Mouse (Mus musculus) heart, postnatal 0 days (tissue): ENCODE results near the gene Ttll10. TPM values are rescaled to one million over a fixed set of nuclear protein-coding genes. Genes with fewer than 3 reads are reported as not detected.

Experiments
- ATAC-seq: fragments of 200-750 bp; cut with Nextera tagmentation; 2 replicates; pipeline ENCODE4 v1.8.0; 2017; ENCODE audit warnings: low read depth, moderate number of reproducible peaks, moderate library complexity; ENCODE audit not compliant: insufficient read depth
- DNase-seq: peaks from one replicate; pipeline ENCODE4 v3.0.0-alpha.2; 2016; ENCODE audit warnings: low spot score
- H3K27ac ChIP-seq: fragments of 300-500 bp; sonication (generic); 2 replicates; pipeline ENCODE4 v1.5.1; 2014; ENCODE audit warnings: low read depth, mild to moderate bottlenecking
- H3K27me3 ChIP-seq: fragments of 300-500 bp; sonication (generic); 2 replicates; pipeline ENCODE4 v1.6.1; 2014; ENCODE audit warnings: low read length, mixed read lengths; ENCODE audit not compliant: control insufficient read depth, insufficient read depth
- H3K36me3 ChIP-seq: fragments of 300-500 bp; sonication (generic); replicated peaks from 2 replicates; pipeline ENCODE4 v1.6.1; 2014; ENCODE audit warnings: low read length, mixed read lengths; ENCODE audit not compliant: control insufficient read depth, insufficient read depth
- H3K4me1 ChIP-seq: fragments of 300-500 bp; sonication (generic); 2 replicates; pipeline ENCODE4 v1.6.1; 2014; ENCODE audit warnings: antibody characterized with exemption; ENCODE audit not compliant: control insufficient read depth, insufficient read depth
- H3K4me2 ChIP-seq: fragments of 300-500 bp; sonication (generic); 2 replicates; pipeline ENCODE4 v1.6.1; 2014; ENCODE audit warnings: low read depth, mild to moderate bottlenecking, low read length, moderate library complexity
- H3K4me3 ChIP-seq: fragments of 300-500 bp; sonication (generic); 2 replicates; pipeline ENCODE4 v1.5.1; 2014; ENCODE audit warnings: low read depth, low read length
- H3K9ac ChIP-seq: fragments of 300-500 bp; sonication (generic); replicated peaks from 2 replicates; pipeline ENCODE4 v1.6.1; 2014; ENCODE audit warnings: low read depth, low read length, mixed read lengths
- H3K9me3 ChIP-seq: fragments of 300-500 bp; sonication (generic); replicated peaks from 2 replicates; pipeline ENCODE4 v1.6.1; 2016; ENCODE audit warnings: low read length; ENCODE audit not compliant: control insufficient read depth
- CTCF ChIP-seq: IDR thresholded peaks from 2 replicates; pipeline ENCODE4 v1.5.1; 2016; ENCODE audit warnings: antibody characterized with exemption, control low read depth, low read depth
- EP300 ChIP-seq: IDR thresholded peaks from 2 replicates; pipeline ENCODE4 v1.6.1; 2016; ENCODE audit warnings: antibody characterized with exemption, low read depth
- WGBS: fragments of 180-500 bp; shearing (Covaris S2); extraction: QIAGEN DNeasy Blood & Tissue Kit; methylation state at CpG from one replicate; pipeline ENCODE4 v1.1.7; 2014; 5-methylcytosine and 5-hydroxymethylcytosine counted together
- polyA plus RNA-seq: library from polyadenylated mRNA; unstranded; fragments of >200 nt; fragmentation: Nextera tagmentation; extraction: Ambion mirVana; gene quantifications from 2 replicates; pipeline ENCODE4 v1.2.1, GENCODE M21; 2015
- total RNA-seq: library from RNA; depleted of rRNA; stranded (reverse); fragments of >200 nt; gene quantifications from 2 replicates; pipeline ENCODE4 v1.2.3, GENCODE M21; 2014; ENCODE audit warnings: low replicate concordance

Gene Ttll10
- total and polyA plus RNA-seq, 2 experiments from 2014 or later = not detected

DNA sequence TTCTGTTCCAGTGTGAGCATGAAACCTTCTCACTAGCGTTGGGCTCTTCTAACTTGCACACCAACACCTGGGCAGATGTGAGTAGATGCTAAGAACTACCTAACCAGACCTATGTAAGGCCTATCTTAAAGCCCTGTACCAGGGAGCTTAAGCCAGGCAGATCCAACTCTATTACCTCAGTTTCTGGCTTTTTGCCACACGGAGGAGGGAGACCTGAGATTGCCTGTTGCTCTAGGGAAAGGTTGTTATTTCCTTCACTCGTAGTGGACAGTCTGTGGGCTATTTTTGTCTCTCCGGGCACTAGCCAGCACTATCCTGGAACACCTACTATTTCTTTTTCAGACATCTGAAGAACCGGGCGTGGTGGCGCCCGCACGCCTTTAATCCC is 5.3 kb upstream of the Ttll10 start:
- no peak for TF ChIP-seq EP300
- TF ChIP-seq CTCF = no peak
- no peaks in the 10 kb centered on the region for H3K36me3 ChIP-seq
- H3K4me2 ChIP-seq = no peak overlapping the region
- no peak overlapping the region for H3K27ac ChIP-seq
- DNase-seq (no peak), ATAC-seq (no peak)
- no peaks in the 10 kb centered on the region for H3K27me3 ChIP-seq
- WGBS = 44% methylated on average over 9 of the region's 9 CpGs
- H3K9me3 ChIP-seq = no peaks in the 10 kb centered on the region
- 0 out of 2 replicates have a peak, but pooled peaks cover 3% of the 10 kb centered on the region for H3K4me1 ChIP-seq
- no peak overlapping the region for H3K4me3 ChIP-seq
- H3K9ac ChIP-seq = no peak overlapping the region

DNA sequence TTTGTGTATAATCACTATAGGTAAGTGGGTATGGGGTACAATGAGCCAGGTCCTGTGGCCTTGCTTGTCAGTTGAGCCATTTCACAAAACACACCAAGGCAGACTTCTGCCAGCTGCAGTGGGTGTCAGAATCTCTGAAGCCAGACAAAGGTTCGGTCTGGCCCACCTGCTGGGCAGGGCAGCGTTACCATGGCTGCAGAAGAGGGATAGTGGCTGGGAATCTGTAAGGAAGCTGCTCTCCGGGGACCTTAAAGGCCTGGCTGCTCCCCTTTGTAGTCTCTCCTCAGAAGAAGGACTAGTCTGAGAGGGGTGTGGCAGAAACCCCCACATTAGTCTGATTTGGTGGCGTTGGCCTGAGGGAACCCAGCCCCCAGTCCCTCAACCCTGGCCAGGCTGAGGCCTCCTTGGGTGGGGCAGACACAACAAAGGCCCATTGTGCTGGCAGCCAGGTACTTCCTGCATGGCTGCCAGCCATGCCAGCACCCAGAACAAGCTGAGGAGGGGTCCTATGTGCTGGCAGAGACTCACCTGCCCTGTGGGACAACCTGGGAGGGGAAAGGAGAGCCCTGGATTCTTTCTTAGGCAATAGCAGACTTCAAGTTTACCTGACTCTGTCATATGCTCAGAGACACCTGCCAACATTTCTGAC is 4.8 kb upstream of the Ttll10 start:
- H3K27ac ChIP-seq = no peak overlapping the region

DNA sequence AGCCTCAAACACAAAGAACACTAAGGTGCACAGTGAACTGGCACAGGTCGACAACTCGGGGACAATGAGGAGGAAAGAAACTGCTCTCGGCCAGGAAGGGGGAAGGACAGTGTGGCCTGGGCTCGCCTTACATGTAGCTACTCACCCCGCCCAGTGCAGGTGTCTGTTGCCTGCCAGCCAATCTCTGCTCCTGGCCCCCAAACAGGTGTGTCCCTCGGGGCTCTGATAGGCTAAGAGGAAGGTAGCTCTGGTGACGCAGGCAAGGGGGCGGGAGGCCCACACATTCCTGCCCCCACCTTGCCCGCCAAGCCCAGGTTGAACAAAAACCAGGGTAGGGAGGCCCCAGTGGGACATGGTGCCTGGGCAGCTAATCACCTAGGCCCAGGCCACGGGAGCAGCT is 499 bp upstream of the Ttll10 start:
- DNase-seq = no peak
- no peak overlapping the region for H3K4me3 ChIP-seq
- no peaks in the 10 kb centered on the region for H3K36me3 ChIP-seq
- H3K9ac ChIP-seq = no peak overlapping the region
- TF ChIP-seq CTCF = no peak
- no peak for TF ChIP-seq EP300
- no peaks in the 10 kb centered on the region for H3K4me1 ChIP-seq
- H3K9me3 ChIP-seq = no peaks in the 10 kb centered on the region
- H3K27ac ChIP-seq = no peak overlapping the region
- WGBS = 43% methylated on average over 10 of the region's 10 CpGs
- ATAC-seq = no peak
- no peak overlapping the region for H3K4me2 ChIP-seq
- H3K27me3 ChIP-seq = no peaks in the 10 kb centered on the region

More for the DNA sequence above, 4.8 kb upstream of the Ttll10 start:
- H3K9ac ChIP-seq = no peak overlapping the region
- no peak overlapping the region for H3K4me3 ChIP-seq
- 38% methylated on average over 4 of the region's 4 CpGs for WGBS
- DNase-seq (no peak), ATAC-seq (no peak)
- TF ChIP-seq EP300 (no peak), CTCF (no peak)
- H3K4me2 ChIP-seq = no peak overlapping the region
- H3K9me3 ChIP-seq = no peaks in the 10 kb centered on the region
- no peaks in the 10 kb centered on the region for H3K27me3 ChIP-seq
- H3K4me1 ChIP-seq = 0 out of 2 replicates have a peak, but pooled peaks cover 3% of the 10 kb centered on the region
- no peaks in the 10 kb centered on the region for H3K36me3 ChIP-seq

DNA sequence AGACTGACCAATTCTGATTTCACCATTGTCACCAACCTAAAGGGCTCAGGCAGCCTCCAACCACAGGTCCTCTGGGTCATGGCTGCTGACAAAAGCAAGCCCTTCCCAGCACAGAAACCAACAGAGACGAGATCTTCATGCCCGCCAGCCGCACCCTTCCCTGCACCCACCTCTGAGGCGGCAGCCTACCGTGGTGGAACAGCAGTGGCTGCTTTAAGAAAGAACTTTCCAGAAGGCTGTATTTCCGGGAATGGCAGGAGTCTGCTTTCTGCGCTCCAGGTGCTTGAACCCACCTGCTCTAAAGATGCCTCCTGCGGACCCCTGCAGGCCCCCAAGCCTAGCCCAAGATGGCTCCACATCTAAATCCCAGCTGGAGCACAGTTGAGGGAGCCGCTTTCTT is 388 bp downstream of the Ttll10 start:
- H3K36me3 ChIP-seq = no peaks in the 10 kb centered on the region
- no peaks in the 10 kb centered on the region for H3K4me1 ChIP-seq
- no peak overlapping the region for H3K4me3 ChIP-seq
- TF ChIP-seq EP300 = no peak
- TF ChIP-seq CTCF = no peak
- WGBS = 74% methylated on average over 9 of the region's 9 CpGs
- no peak overlapping the region for H3K4me2 ChIP-seq
- H3K27me3 ChIP-seq = no peaks in the 10 kb centered on the region
- no peak overlapping the region for H3K9ac ChIP-seq
- ATAC-seq (no peak), DNase-seq (no peak)
- no peaks in the 10 kb centered on the region for H3K9me3 ChIP-seq
- no peak overlapping the region for H3K27ac ChIP-seq

DNA sequence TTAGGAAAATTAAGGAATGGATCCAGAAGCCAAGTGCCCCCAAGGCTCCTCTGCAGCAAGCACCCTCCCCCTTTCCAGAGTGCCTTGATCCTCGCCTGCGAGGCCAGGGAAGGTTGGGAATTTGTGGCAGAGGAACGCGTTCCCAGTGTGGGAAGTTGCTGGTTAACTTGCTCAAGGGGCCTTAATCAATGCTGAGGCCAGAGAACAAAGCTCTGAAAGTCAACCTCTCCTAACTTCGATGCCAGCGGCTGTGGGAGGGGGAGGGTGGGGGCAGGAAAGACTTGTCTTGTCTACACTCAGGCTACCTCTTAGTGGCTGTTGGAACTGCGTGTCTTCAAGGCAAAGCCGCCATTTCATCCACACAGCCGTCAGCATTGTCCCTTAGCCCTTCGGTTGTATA is 1.5 kb downstream of the Ttll10 start:
- no peaks in the 10 kb centered on the region for H3K4me1 ChIP-seq
- DNase-seq (no peak), ATAC-seq (no peak)
- 65% methylated on average over 10 of the region's 10 CpGs for WGBS
- H3K4me3 ChIP-seq = no peak overlapping the region
- no peak for TF ChIP-seq CTCF
- no peak for TF ChIP-seq EP300
- no peak overlapping the region for H3K4me2 ChIP-seq
- H3K27me3 ChIP-seq = no peaks in the 10 kb centered on the region
- no peak overlapping the region for H3K9ac ChIP-seq
- H3K36me3 ChIP-seq = no peaks in the 10 kb centered on the region
- no peaks in the 10 kb centered on the region for H3K9me3 ChIP-seq
- no peak overlapping the region for H3K27ac ChIP-seq

DNA sequence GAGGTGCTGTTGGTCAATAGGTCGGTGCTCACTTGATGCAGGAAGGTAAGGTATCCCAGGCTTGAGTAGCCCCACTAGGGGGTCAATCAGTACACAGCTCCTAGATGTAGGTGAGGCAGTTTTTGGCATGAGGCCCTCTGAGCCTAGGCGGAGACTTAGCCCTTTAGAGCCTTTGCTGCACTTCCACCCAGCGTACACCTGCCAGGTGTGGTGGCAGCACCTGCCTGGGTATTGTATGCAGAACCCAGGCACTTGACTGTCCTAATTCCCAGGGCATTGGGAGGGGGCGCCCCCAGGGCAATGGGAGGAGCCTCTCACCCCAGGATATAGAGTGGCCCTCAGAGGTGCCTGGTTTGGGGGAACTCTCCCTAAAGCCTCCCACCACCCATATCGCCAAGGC is 4.0 kb downstream of the Ttll10 start:
- 84% methylated on average over 5 of the region's 5 CpGs for WGBS
- no peak for DNase-seq
- Histone ChIP-seq H3K9me3 (no peaks in the 10 kb centered on the region), H3K4me3 (no peak overlapping the region), H3K9ac (no peak overlapping the region), H3K36me3 (no peaks in the 10 kb centered on the region), H3K4me2 (no peak overlapping the region), H3K27ac (no peak overlapping the region), H3K4me1 (peaks cover 15% of the 10 kb centered on the region), H3K27me3 (no peaks in the 10 kb centered on the region)
- TF ChIP-seq EP300 (no peak), CTCF (no peak)
- ATAC-seq = no peak
